Mouse (Mus musculus) induced T-regulatory cell, adult 2 months (primary cell): ENCODE data around the gene Dhdh.
"Not testable (repeated sequence)": the region's sequence is repeated elsewhere in the genome, so short reads cannot be mapped to it uniquely, and the experiment has no call there.

Experiments used
- DNase-seq: peaks from one replicate; pipeline ENCODE4 v3.0.0-alpha.2; 2012; ENCODE audit warnings: low read depth

Dhdh gene

GRCm38 (mm10) chr7:45509912-45510787 lies 21.5 kb upstream of the Dhdh start, which contains the start of gene Nucb1:
TSS of gene Nucb1 (minus strand) at chr7:45510406.
- peak; percentile 98 for DNase-seq

- DNase-seq, result no peak
These were observed 20.7 kb upstream of the Dhdh start for GRCm38 (mm10) chr7:45509181-45509882.

- peak; percentile 16 for DNase-seq
These were observed 20.0 kb upstream of the Dhdh start for GRCm38 (mm10) chr7:45508561-45508960.

- DNase-seq, result no peak
These were observed 19.0 kb upstream of the Dhdh start for GRCm38 (mm10) chr7:45507583-45507982.

GRCm38 (mm10) chr7:45498427-45498826 lies 9.8 kb upstream of the Dhdh start:
- DNase-seq, result no peak

GRCm38 (mm10) chr7:45494548-45494947 lies 5.9 kb upstream of the Dhdh start:
- no peak for DNase-seq

GRCm38 (mm10) chr7:45492951-45493350 lies 4.3 kb upstream of the Dhdh start:
- no peak for DNase-seq

- no peak for DNase-seq
These were observed 3.7 kb upstream of the Dhdh start for GRCm38 (mm10) chr7:45492225-45492844.

GRCm38 (mm10) chr7:45491264-45491663 lies 2.7 kb upstream of the Dhdh start:
- DNase-seq, result peak; percentile 49

- DNase-seq, result no peak
These were observed 2.2 kb upstream of the Dhdh start for GRCm38 (mm10) chr7:45490822-45491221.

- no peak for DNase-seq
These were observed 973 bp upstream of the Dhdh start for GRCm38 (mm10) chr7:45489578-45489977.

GRCm38 (mm10) chr7:45487861-45488292 lies 728 bp downstream of the Dhdh start:
- DNase-seq, result no peak

- DNase-seq, result no peak
These were observed 1.7 kb downstream of the Dhdh start, which contains the start of gene Gm45808 for GRCm38 (mm10) chr7:45486761-45487415. TSS of gene Gm45808 (minus strand) at chr7:45486811.

GRCm38 (mm10) chr7:45486158-45486557 lies 2.4 kb downstream of the Dhdh start:
- no peak for DNase-seq

- DNase-seq, result not testable (repeated sequence)
These were observed 3.6 kb downstream of the Dhdh start for GRCm38 (mm10) chr7:45484985-45485384.

- DNase-seq, result no peak
These were observed 6.4 kb downstream of the Dhdh start for GRCm38 (mm10) chr7:45482166-45482565.

- peak; percentile 79 for DNase-seq
These were observed 7.2 kb downstream of the Dhdh start, which contains the start of gene Tulp2 for GRCm38 (mm10) chr7:45481374-45481927. TSS of gene Tulp2 (plus strand) at chr7:45481877.

- not testable (repeated sequence) for DNase-seq
These were observed 8.3 kb downstream of the Dhdh start for GRCm38 (mm10) chr7:45480310-45480709.

- no peak for DNase-seq
These were observed 9.8 kb downstream of the Dhdh start for GRCm38 (mm10) chr7:45478774-45479173.

GRCm38 (mm10) chr7:45477003-45477402 lies 11.6 kb downstream of the Dhdh start:
- peak; percentile 83 for DNase-seq

- DNase-seq, result no peak
These were observed 12.2 kb downstream of the Dhdh start for GRCm38 (mm10) chr7:45476453-45476852.
